Mouse (Mus musculus) layer of hippocampus, adult 8-10 months (tissue): ENCODE data around the gene E330021D16Rik. TPM values are rescaled to one million over a fixed set of nuclear protein-coding genes. Genes with fewer than 3 reads are reported as not detected.
A peak's percentile ranks its signal among the peaks of the same experiment; 100 is the strongest.
"Not testable (repeated sequence)": the region's sequence is repeated elsewhere in the genome, so short reads cannot be mapped to it uniquely, and the experiment has no call there.

Experiments
- DNase-seq, 2 experiments: peaks; one replicate each; pipeline ENCODE4 v3.0.0; 2022; ENCODE audit warnings: low spot score in 2 of 2
- total RNA-seq, 4 experiments: library from RNA; stranded (reverse); gene quantifications; 2 replicates each; pipeline ENCODE4 v1.2.4; 2022

E330021D16Rik gene
- total RNA-seq = not detected

DNA sequence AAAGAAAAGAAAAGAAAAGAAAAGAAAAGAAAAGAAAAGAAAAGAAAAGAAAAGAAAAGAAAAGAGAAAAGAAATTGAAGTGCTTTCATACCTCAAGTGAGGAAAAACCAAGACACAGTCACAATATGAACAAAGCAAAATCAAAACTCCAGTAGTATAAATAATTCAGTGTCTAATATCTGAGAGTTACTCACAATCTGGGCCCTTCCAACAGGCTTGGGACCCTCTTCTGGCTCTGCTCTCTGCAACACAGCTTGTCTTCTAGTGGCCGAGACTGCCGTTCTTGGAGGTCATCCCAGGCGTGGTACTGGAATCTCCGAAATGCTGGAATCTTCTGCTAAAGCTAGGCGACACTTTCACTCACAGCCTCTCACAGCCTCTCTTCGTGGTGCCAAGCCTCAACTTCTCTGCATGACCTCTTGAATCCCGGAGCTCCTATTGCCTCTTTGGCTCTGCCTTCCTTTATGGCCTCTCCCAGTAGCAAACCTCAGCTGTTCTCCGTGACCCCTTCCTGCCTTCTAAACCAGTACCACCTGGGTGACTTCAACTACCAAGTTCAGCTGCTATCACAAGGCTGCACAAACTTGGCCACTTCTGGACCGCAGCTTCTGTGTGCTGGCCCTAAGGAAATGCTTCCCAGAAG lies at the start of gene E330021D16Rik:
TSS of gene E330021D16Rik (minus strand) at position 437 of the 643 bp plus-strand sequence.
- no peak for DNase-seq

DNA sequence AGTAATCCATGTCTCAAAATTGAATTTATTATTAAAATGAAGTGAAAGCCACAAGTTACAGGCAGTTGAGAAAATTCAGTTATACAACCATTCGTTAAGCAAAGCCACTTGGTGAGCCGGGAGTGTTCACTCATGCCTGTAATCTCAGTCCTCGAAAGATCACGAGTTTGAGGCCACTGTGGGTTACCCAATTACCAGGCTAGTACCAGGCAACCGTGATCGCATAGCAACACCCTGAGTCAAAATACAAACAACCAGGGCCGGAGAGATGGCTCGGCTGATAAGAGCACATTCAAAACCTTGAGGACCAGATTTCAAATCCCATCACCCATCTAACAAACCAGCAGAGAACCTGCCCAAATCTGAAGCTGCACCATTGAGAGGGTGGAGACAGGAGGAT lies 49.7 kb upstream of the E330021D16Rik start:
- no peak for DNase-seq

DNA sequence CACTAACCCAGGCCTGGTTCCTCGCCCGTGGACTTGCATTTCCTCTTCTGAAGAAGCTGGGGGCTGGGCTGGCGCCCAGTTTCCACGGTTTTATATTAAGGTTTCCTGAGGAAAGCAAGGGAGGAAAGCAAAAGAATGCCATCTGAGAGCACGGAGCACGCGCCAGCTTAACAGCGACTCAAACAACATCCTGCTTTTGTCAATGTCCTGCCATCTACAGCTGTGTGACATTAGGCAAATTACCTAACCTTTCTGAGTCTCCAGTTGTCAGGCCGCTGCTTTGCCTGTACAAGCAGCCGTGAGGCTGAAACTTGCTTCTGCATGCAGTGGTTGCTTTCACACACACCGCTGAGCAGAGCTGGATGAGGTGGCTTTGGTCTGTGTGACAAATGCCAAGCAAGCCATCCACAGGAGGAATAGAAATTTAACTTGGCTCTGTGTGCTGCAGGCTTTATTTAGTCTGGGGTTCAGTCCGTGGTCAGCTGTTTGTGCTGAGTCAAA lies 48.8 kb upstream of the E330021D16Rik start:
- DNase-seq = no peak

DNA sequence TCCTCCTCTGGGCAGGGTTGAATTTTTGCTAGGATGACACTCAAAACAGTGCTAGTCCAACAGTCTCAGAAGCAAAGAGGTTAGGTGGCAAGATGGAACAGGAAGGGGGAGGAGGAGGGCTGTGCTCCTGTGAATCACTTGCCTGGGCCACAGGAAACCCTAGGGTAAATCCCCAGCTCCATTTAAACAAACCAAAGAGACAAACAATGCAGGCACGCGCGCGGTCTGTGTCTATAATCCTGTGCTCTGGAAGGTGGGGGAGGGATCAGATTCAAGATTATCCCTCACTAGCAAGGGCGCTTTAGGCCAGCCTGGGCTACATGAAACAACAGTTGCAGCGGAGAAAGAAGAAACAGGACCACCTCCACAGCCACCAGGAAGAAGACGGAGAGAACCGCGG lies 48.1 kb upstream of the E330021D16Rik start:
- DNase-seq = no peak

DNA sequence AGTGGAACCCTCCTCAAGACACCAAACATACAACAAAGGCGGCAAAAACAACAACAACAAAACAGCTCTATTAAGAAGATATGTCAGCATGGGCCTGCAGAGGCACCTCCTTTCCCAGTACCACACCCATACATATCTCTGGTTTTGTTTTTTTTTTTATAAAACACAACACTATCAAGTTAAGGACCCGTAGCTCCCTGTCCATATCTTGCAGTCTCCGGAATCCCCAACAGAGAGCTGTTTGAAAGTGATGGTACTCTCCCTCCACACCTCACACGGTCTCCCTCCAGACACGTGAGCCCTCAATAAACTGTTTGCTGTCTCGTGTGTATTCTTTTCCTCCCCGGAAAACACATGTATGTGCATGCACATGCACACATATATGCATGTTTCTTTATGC lies 43.8 kb upstream of the E330021D16Rik start:
- no peak for DNase-seq

DNA sequence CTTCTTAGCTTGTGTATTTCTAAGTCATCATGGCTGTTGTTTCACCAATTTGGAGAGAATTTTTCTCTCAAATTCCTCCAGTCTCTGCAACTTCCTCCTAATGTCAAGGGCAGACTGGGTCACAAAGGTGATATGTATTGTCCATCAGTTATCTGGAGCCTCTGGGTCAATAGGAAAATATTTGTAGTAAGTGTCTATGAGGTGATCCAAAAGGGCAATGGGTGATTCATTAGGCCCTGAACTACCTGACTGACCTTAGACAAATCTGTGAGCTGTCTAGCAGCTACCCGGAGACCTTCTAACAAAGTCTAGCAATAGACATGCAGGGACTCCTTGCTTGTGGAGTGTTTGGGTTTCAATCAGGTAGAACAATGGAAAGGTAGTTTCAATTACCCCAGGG lies 40.9 kb upstream of the E330021D16Rik start:
- no peak for DNase-seq

DNA sequence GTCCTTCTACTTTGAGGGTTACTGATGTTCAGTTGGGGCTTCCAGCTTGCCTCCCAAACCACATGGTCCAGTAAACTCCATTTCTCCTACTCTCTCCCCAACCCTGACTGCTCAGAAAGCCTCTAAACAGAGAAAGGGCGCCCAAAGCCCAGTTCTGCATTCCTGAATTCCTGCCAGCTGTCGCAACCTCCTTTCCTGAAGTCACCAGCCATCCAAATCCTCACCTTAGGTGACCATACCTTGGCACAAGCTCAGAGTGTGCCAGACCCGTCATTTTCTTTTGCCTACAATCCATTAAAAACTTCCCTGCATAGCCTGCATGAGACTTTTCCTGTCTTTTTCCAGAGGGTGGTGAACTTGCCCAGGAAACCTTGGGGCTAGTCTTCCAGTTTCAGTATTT lies 40.3 kb upstream of the E330021D16Rik start:
- DNase-seq = no peak

DNA sequence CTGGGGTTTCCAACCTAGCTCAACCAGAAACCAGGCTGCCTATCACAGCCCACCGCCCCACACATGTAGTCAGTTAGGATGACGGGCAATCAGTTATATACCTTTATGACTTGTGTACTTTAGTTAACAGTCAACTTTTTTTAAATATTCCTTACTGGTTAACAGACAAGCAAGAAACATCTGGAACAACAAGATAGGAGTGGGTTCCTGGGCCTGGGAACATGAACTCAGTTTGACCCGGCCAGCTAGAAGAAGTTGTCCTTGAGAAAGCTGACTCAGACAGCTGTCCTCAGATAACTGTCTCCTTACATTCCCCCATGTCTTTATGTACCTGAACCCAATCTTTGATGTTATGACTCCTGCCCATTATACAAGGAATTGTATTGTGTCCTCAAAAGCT lies 37.3 kb upstream of the E330021D16Rik start:
- no peak for DNase-seq

DNA sequence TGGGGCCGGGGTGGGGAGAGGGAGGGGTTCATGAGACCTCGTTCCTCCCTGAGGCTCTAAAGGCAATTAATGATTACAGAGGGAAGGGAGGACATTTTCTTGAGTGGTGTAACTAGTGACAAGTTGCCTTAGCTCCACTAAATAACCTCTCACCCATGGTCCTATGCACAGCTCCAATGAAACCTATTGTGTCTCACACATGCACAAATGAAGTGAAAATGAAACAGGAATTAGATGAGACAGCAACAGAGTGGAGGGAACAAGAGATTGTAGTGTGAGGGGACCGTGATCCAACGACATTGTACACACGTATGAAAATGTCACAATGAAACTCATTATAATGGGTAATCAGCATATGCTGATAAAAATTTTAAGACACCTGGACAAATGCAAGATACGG lies 35.5 kb upstream of the E330021D16Rik start:
- no peak for DNase-seq

DNA sequence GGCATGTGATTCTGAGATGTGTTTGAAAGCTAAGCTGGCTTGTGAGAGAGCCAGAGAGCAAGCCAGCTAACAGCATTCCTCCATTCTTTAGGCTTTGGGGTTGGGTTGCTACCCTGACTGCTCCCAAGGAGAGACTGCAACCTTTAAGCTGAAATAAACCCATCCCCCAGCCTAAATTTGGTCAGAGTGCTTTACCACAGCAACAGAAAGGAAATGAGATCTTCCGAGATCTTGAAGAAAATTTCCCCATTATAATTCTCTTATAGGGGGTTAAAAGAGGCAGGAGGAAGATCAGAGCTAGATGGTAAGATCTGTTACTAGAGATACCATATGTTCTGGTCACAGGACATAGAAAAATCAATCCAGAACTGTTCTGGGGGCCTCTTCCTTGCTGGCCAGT lies 34.6 kb upstream of the E330021D16Rik start:
- DNase-seq = no peak

DNA sequence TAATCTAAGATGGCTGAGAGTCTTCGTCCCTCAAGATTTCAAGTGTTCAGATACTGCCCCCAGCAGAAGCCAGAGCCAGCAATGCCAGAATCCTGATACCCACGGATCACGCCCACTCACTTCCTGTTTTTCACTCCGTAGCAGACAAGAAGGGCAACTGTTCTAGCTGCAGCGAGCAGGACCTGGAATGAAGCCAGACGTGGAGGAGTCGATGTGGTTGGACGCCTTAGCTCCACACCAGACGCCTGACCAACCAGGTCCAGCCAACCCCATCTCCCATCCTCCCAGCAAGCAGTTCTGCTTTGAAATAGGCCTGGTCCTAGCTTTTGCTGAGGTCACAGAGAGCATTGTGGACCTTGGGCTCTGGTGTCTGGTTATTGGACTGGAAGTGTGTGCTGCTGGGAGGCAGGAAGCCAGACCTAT lies 33.9 kb upstream of the E330021D16Rik start:
- DNase-seq = peak; percentile 51

DNA sequence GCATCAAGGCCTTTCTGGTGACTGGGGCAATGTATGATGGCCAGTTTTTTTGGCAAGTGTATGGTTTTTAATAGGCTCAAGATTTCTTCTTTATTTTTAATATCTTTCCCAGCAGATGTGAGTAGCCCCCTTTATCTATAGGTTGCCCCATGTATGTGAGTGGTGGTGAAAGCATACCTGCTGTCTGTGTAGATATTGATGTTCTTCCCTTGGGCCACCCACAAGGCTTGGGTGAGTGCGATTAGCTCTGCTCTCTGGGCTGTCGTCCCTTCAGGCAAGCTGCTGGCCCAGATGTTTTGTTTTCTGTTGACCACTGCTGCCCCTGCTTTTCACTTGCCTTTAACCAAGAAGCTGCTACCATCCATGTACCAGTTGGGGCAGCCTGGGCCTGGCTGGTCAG lies 23.8 kb upstream of the E330021D16Rik start:
- not testable (repeated sequence) for DNase-seq

DNA sequence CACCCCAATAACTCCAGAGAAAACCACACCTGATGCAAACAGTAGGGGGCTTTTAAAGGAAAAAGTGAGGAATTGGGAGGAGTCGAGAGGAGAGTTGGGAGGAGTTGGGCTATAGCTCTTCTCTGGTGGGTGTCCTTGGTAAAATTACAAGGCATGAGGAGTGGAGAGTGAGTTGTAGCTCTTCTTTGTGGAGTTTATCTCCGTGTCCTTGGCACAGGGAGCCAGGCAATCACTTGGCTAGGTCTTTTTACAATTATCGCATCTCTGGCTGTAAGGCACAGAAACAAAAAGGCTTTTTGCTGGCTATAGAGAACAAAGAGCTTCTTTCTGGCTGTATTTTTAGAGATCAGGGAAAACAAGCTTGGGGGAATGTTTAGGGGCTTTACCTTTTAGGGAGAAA lies 20.8 kb upstream of the E330021D16Rik start:
- DNase-seq = not testable (repeated sequence)

DNA sequence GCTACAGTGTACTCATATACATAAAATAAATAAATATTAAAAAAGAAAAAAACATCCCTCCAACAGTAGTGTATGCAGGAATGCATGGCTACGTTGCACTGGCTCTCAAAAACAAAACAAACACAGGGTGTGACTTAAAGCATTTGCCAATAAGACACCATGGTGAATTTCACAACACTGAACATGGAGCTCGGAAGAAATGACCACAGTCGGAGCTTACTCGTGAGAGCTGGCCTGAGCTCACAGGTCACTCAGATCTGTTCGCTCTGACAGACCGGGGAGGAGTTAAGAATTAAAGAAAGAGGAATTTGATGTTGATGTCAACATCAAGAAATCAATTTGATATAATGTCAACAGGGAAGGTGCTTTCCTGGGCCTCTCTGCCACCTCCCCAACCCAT lies 18.2 kb upstream of the E330021D16Rik start:
- DNase-seq = no peak

DNA sequence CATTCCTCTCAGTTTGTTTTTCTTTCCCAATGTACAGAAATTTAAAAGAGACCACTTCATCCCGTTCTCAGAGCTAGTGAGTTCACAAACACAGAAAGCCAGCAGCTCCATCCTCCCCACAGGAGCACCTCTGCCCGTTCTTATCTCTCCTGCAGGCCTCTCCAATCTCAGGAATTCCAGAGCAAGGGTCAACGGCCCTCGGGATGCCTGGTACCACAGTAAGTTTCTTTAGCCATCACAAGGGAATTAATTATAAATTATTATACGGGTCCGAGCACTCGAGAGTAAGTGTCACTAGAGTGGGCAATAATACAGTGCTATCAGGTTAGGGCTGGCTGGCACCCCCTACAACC lies 16.5 kb upstream of the E330021D16Rik start:
- no peak for DNase-seq

DNA sequence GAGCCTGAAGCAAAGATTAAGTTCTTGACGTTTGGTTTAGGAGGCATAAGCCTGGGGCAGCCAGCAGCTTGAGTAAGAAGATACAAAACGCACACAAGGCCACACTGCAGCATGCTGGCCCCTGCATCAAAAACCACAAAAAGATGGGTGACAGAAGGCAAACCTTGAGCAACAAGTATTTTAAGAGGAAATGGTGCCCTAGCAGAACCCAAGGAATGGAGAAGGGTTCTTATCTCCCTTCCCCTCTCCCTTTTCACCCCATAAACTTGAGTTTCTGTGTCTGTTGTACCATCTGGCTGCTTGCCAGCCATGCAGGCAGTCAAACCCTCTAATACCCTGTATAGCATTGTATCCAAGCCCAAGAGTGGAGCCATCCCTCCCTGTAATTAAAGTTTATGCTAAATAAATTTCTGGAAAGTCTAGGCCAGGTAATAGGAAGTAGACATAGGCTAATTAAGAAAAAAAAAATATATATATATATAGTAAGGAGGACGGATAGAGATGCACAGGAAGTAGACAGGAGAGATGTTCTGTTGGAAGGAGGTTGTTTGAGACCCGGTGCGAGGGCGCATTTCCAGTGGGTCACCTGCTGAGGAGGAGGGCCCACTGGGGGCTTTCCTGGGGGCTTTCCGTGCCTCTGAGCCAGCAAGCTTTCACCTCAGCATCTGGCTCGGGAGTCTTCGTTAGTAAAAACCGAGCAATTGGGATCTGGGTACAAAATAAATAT lies 16.0 kb upstream of the E330021D16Rik start:
- no peak for DNase-seq

DNA sequence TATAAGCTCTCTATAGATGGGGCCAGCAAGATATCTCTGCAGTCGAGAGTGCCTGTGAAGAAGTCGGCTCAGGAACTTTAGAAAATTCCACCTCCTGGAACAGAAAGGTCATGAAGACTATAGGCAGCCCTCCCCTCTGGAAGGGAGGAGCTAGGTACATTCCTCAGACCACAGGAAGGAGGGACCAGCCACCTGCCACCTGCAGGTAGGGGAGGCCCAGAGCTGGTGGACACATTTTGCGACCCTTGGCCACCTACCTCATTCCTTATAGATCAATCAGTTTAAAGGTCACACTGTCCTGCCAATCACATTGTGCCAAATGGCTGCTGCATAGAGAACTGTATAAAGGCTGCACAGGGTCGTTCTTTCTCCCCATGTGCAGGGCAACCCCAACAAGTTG lies 14.1 kb upstream of the E330021D16Rik start:
- DNase-seq = no peak

DNA sequence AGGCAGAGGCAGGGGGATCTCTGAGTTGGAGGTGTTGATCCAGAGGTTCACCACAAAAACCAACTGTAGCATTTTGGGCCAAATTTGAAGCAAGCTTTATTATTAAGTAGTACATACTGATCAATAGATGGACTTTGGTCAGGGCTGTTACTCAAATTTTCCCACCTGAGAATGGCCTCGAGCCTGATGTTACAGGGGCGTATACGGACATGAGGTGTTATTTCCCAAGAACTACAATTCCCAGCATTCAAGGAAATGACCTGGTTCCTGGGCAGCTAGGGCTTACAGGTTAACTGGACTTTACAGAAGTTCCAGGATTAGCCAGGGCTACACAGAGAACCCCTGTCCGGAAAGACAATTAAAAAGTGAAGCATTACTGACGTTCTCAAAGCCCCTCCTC lies 13.0 kb upstream of the E330021D16Rik start:
- no peak for DNase-seq

DNA sequence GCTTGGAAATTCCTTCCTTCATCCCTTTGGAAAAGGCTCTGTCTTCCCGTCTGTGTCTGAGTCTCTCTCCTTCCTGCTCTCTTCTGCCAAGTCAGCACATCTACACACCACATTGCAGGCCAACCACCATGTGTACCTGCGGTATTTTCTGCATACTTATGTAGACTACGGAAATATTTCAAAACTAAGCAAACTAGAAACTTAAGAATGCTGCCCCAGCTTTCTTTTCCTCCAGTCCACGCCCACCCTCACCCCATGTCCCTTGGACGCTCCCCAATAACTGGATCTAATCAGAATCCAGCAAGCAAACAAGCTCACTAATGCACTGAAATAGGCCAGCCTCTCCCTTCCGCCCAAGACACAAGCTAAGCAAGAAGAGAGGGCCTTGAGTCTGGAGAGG lies 11.9 kb upstream of the E330021D16Rik start:
- DNase-seq = no peak

DNA sequence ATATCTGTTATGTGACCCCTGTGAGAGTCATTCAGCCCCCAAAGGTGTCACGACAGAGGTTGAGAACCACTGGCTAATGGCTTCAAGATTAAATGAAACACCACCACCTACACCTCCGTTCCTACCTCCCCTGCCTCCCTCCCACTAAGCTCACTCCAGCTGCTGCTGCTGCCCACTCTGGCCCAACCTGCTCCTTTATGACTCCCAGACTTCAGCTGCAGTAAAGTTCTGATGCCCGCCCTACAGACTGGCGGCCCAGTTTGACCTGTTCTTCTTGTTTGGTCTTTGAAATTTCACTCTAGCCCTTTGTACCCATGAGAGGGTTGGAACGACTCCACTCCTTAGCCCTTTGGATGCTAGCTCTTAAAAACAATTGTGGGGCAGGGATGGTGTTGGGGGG lies 10.6 kb upstream of the E330021D16Rik start:
- no peak for DNase-seq

DNA sequence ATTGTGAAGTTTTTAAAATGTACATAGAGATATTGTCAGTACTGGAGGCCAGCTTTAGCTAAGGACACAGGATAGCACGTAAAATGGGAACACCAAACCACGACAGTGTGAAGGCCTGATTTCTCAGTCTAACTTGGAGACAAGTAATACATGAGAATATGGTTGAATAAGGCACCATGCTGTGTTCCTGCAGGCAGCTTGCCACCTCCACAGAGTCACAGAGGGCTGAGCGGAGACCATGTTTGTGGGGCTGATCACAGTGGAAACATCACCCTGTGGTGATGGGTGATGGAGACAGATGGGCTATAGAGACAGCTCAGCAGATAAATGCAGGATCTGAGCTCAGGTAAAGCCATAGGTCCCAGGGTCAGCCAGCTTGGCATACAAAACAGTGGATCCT lies 8.8 kb upstream of the E330021D16Rik start:
- no peak for DNase-seq

DNA sequence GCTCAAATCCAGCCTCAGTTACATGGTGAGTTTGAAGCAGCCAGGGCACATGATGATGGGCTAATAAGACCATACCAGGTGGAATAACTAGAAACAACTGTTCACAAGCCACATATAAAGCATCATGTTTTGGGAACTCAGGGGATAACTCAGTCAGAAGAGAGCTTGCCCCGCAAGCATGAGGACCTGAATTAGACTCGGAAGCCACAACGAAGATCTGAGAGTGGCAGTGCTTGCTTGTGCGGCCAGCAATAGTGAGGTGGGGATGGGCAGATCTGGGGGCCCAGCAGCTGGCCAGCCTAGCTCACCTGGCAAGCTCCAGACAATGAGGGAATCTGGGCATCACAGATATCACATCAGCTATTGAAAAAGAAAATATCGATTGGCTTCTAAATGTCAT lies 7.8 kb upstream of the E330021D16Rik start:
- DNase-seq = no peak
